Mouse (Mus musculus): Measurements from ENCODE around the gene Rundc3b. TPM values are rescaled to one million over a fixed set of nuclear protein-coding genes. Genes with fewer than 3 reads are reported as not detected.
A peak's percentile ranks its signal among the peaks of the same experiment; 100 is the strongest.

Gene Rundc3b
- polyA plus RNA-seq, 1 experiment from 2014 or later = 3.5 TPM

DNA sequence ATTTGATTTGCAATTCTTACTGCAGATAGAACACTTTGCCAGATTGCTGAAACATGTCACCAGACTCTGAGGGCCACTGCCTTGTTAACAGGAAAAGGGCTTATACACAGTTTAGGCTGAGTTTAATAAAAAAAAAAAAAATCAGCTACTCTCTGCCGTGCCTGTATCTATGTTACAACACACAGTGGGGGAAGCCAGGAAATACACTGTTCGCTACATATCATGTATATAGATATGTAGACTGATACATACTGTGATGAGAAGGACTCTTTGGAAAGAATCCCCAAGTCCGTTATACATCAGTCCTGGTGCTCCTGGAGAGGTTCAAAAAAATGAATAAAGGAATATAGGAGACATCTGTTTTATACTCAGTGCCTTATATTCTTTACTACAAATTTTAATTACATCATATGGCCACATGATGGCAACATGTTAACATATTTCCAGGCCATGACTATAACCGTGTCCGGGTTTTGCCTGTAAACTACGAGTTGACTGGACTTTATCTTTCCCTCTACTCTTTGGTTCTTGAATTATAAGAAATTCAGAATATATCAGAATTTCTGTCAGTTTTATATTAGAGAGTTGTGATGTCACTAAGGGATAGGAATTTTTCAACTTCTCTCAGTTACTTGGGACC lies 133.2 kb downstream of the Rundc3b start:
- TF ChIP-seq CTCF (IDR thresholded peaks at IDR 0.05; ENCODE audit: low read depth) = peak; percentile 73
- ATAC-seq = no peak; the same call in 1 of the 2 replicates
- 39% methylated on average over 6 of the region's 6 CpGs for WGBS

GRCm38 (mm10) chr5:8488701-8489297 lies 134.0 kb downstream of the Rundc3b start:
- H3K9me3 ChIP-seq (ENCODE audit: control insufficient read depth) = no peaks in the 10 kb centered on the region
- TF ChIP-seq CTCF (IDR thresholded peaks at IDR 0.05; ENCODE audit: low read depth) = no peak
- H3K36me3 ChIP-seq (ENCODE audit: control insufficient read depth, insufficient read depth) = no peaks in the 10 kb centered on the region
- H3K4me3 ChIP-seq (ENCODE audit: low read depth, low read length) = no peak overlapping the region
- no peaks in the 10 kb centered on the region for H3K27me3 ChIP-seq (replicated peaks; ENCODE audit: control insufficient read depth, insufficient read depth, low read length)
- H3K9ac ChIP-seq (ENCODE audit: low read depth, low read length) = no peak overlapping the region
- no peaks in the 10 kb centered on the region for H3K4me1 ChIP-seq (replicated peaks; ENCODE audit: control insufficient read depth, insufficient read depth, low read length)
- no peak overlapping the region for H3K27ac ChIP-seq (ENCODE audit: low read depth, low read length)
- H3K4me2 ChIP-seq (replicated peaks; ENCODE audit: low read depth) = no peak overlapping the region
- ATAC-seq = no peak
- WGBS = 95% methylated on average over 2 of the region's 2 CpGs

More for the DNA sequence above, 133.2 kb downstream of the Rundc3b start:
- Histone ChIP-seq H3K9me3 (ENCODE audit: control insufficient read depth) (no peaks in the 10 kb centered on the region), H3K36me3 (ENCODE audit: control insufficient read depth, insufficient read depth) (no peaks in the 10 kb centered on the region), H3K27me3 (replicated peaks; ENCODE audit: control insufficient read depth, insufficient read depth, low read length) (no peaks in the 10 kb centered on the region), H3K4me3 (ENCODE audit: low read depth, low read length) (no peak overlapping the region), H3K9ac (ENCODE audit: low read depth, low read length) (no peak overlapping the region), H3K4me2 (replicated peaks; ENCODE audit: low read depth) (no peak overlapping the region), H3K27ac (ENCODE audit: low read depth, low read length) (no peak overlapping the region), H3K4me1 (replicated peaks; ENCODE audit: control insufficient read depth, insufficient read depth, low read length) (no peaks in the 10 kb centered on the region)

- TF ChIP-seq CTCF (IDR thresholded peaks at IDR 0.05; ENCODE audit: low read depth) = no peak
- H3K9ac ChIP-seq (ENCODE audit: low read depth, low read length) = no peak overlapping the region
- 81% methylated on average over 4 of the region's 4 CpGs for WGBS
- H3K4me3 ChIP-seq (ENCODE audit: low read depth, low read length) = no peak overlapping the region
- no peaks in the 10 kb centered on the region for H3K4me1 ChIP-seq (replicated peaks; ENCODE audit: control insufficient read depth, insufficient read depth, low read length)
- no peak for ATAC-seq
- no peak overlapping the region for H3K27ac ChIP-seq (ENCODE audit: low read depth, low read length)
- no peaks in the 10 kb centered on the region for H3K36me3 ChIP-seq (ENCODE audit: control insufficient read depth, insufficient read depth)
- no peaks in the 10 kb centered on the region for H3K27me3 ChIP-seq (replicated peaks; ENCODE audit: control insufficient read depth, insufficient read depth, low read length)
- no peak overlapping the region for H3K4me2 ChIP-seq (replicated peaks; ENCODE audit: low read depth)
- H3K9me3 ChIP-seq (ENCODE audit: control insufficient read depth) = no peaks in the 10 kb centered on the region
Measured at GRCm38 (mm10) chr5:8487989-8488700, 134.6 kb downstream of the Rundc3b start.

DNA sequence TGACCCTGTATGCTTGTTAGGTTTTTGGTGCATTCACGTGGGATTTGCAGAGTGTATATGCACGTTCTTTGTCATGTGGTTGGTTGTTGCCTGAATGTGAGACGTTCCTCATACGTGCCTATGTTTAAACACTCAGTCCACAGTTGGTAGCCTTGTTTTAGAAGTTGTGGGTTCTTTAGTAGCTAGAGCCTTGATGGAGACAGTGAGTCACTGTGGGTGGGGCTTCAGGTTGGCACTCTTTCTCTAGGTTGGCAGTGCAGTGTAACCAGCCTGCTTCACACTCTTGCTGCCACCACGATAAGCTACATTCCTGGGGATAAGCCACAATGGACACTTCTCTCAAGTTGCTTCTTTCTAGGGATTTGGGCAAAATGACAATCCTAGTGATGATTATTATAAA lies 166.2 kb downstream of the Rundc3b start:
- no peak overlapping the region for H3K27ac ChIP-seq (ENCODE audit: low read depth, low read length)
- TF ChIP-seq CTCF (IDR thresholded peaks at IDR 0.05; ENCODE audit: low read depth) = no peak
- WGBS = 86% methylated on average over 5 of the region's 5 CpGs
- H3K36me3 ChIP-seq (ENCODE audit: control insufficient read depth, insufficient read depth) = peaks cover 7% of the 10 kb centered on the region
- no peak overlapping the region for H3K4me2 ChIP-seq (replicated peaks; ENCODE audit: low read depth)
- H3K9me3 ChIP-seq (ENCODE audit: control insufficient read depth) = no peaks in the 10 kb centered on the region
- H3K4me1 ChIP-seq (replicated peaks; ENCODE audit: control insufficient read depth, insufficient read depth, low read length) = no peaks in the 10 kb centered on the region
- no peaks in the 10 kb centered on the region for H3K27me3 ChIP-seq (replicated peaks; ENCODE audit: control insufficient read depth, insufficient read depth, low read length)
- H3K4me3 ChIP-seq (ENCODE audit: low read depth, low read length) = no peak overlapping the region
- no peak overlapping the region for H3K9ac ChIP-seq (ENCODE audit: low read depth, low read length)
- no peak for ATAC-seq

DNA sequence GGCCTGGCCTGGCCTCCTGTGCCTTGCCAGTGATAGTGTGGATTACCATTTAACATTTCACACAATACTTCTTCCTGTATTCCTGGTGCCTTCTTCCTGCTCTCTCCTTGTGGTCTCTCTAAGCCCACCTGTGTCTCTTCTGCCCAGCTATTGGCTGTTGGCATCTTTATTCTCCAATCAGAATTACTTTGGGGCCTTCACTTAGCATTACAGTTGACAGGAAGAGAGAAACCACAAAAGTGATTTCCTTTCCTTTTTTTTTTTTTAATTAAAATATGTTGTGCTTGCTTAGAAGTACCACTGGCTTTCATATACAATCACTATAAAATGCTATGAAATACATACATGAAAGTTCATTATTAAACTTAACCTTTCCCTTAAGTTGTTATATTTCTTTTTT lies 167.2 kb downstream of the Rundc3b start:
- Histone ChIP-seq H3K9ac (ENCODE audit: low read depth, low read length) (no peak overlapping the region), H3K4me3 (ENCODE audit: low read depth, low read length) (no peak overlapping the region), H3K27me3 (replicated peaks; ENCODE audit: control insufficient read depth, insufficient read depth, low read length) (no peaks in the 10 kb centered on the region), H3K4me2 (replicated peaks; ENCODE audit: low read depth) (no peak overlapping the region), H3K9me3 (ENCODE audit: control insufficient read depth) (no peaks in the 10 kb centered on the region), H3K27ac (ENCODE audit: low read depth, low read length) (no peak overlapping the region), H3K36me3 (ENCODE audit: control insufficient read depth, insufficient read depth) (peaks cover 7% of the 10 kb centered on the region), H3K4me1 (replicated peaks; ENCODE audit: control insufficient read depth, insufficient read depth, low read length) (no peaks in the 10 kb centered on the region)
- ATAC-seq = no peak
- no peak for TF ChIP-seq CTCF (IDR thresholded peaks at IDR 0.05; ENCODE audit: low read depth)

Other genes with a start within 250 kb of the Rundc3b start
- 11.1 and 11.6 TPM in 2 replicates for gene Dbf4, start 200.2 kb downstream of the Rundc3b start, polyA plus RNA-seq (2015; fragmentation: Nextera tagmentation; extraction: Ambion mirVana)
- 6.3 and 7.2 TPM in 2 replicates for gene Slc25a40, start 200.1 kb downstream of the Rundc3b start, polyA plus RNA-seq (2015; fragmentation: Nextera tagmentation; extraction: Ambion mirVana)
- gene Abcb1a, start 37.1 kb upstream of the Rundc3b start, polyA plus RNA-seq (2015; fragmentation: Nextera tagmentation; extraction: Ambion mirVana) = 22.0 and 23.2 TPM in 2 replicates
- gene Abcb1b, start 175.2 kb upstream of the Rundc3b start, polyA plus RNA-seq (2015; fragmentation: Nextera tagmentation; extraction: Ambion mirVana) = 1.1 and 1.8 TPM in 2 replicates